Mouse (Mus musculus) stomach, embryonic 14.5 days (tissue): ENCODE results near the gene Apopt1. TPM values are rescaled to one million over a fixed set of nuclear protein-coding genes. Genes with fewer than 3 reads are reported as not detected.
A peak's percentile ranks its signal among the peaks of the same experiment; 100 is the strongest.

Source experiments
- ATAC-seq: fragments of 200-750 bp; cut with Nextera tagmentation; 2 replicates; pipeline ENCODE4 v1.8.0; 2017; ENCODE audit warnings: low read depth, moderate TSS enrichment; ENCODE audit not compliant: insufficient number of reproducible peaks, insufficient read depth, low FRiP score
- H3K27ac ChIP-seq: fragments of 300-500 bp; sonication (generic); 2 replicates; pipeline ENCODE4 v1.5.1; 2014; ENCODE audit warnings: mild to moderate bottlenecking, low read length, moderate library complexity, mixed read lengths
- H3K27me3 ChIP-seq: fragments of 300-500 bp; sonication (generic); 2 replicates; pipeline ENCODE4 v1.6.1; 2014; ENCODE audit warnings: low read length, control low read depth, mixed read lengths; ENCODE audit not compliant: control insufficient read depth, insufficient read depth
- H3K36me3 ChIP-seq: fragments of 300-500 bp; sonication (generic); 2 replicates; pipeline ENCODE4 v1.6.1; 2014; ENCODE audit warnings: mild to moderate bottlenecking, control low read depth, low read length, moderate library complexity, mixed read lengths; ENCODE audit not compliant: control insufficient read depth, insufficient read depth
- H3K4me1 ChIP-seq: fragments of 300-500 bp; sonication (generic); 2 replicates; pipeline ENCODE4 v1.6.1; 2014; ENCODE audit warnings: low read length, control low read depth, mixed read lengths; ENCODE audit not compliant: control insufficient read depth, insufficient read depth
- H3K4me2 ChIP-seq: fragments of 300-500 bp; sonication (generic); replicated peaks from 2 replicates; pipeline ENCODE4 v1.6.1; 2014; ENCODE audit warnings: low read depth, low read length, control low read depth
- H3K4me3 ChIP-seq: fragments of 300-500 bp; sonication (generic); 2 replicates; pipeline ENCODE4 v1.5.1; 2014; ENCODE audit warnings: low read depth, low read length, control low read depth
- H3K9ac ChIP-seq: fragments of 300-500 bp; sonication (generic); replicated peaks from 2 replicates; pipeline ENCODE4 v1.6.1; 2014; ENCODE audit warnings: low read depth, mild to moderate bottlenecking, control low read depth, low read length, moderate library complexity, mixed read lengths
- H3K9me3 ChIP-seq: fragments of 300-500 bp; sonication (generic); 2 replicates; pipeline ENCODE4 v1.6.1; 2016; ENCODE audit warnings: low read depth, low read length, control low read depth; ENCODE audit not compliant: control insufficient read depth
- WGBS: fragments of 180-500 bp; shearing (Covaris S2); extraction: QIAGEN DNeasy Blood & Tissue Kit; methylation state at CpG from one replicate; pipeline ENCODE4 v1.1.7; 2014; 5-methylcytosine and 5-hydroxymethylcytosine counted together
- polyA plus RNA-seq: library from polyadenylated mRNA; unstranded; fragments of >200 nt; fragmentation: Nextera tagmentation; extraction: Ambion mirVana; gene quantifications from 2 replicates; pipeline ENCODE4 v1.2.1, GENCODE M21; 2014

Apopt1 gene
- polyA plus RNA-seq = 56.1 and 60.8 TPM in 2 replicates

DNA sequence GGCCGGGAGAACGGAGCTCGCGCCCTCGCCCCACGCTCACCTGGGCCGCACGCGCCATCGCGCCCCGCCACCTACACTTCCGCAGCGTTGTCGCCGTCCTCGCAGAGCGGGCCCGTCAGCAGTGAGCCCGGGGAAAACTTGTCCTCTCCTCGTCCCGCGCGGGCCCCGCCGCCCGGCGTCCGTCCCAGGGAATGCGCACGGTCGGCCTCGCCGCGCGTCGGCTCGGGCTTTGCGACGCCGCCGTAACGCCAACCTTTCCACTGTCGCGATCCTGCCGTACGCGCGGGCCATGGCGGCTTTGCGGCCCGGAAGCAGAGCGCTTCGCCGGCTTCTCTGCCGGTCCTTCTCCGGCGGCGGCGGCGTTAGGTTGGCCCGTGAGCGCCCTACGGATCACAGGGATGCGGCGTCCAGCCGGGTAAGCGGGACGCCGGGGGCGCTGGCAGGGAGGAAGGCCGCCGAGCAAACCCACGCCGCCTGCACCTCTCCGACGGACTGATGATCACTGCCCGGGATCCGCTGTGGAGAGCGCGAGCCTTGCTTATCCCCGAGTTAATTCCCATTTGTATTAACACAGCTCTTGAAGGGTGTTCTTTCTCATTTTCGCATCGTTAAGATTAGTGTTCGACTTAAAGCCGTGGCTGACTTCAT is at the start of gene Apopt1, which contains the start of gene Bag5:
Gene Apopt1 (plus strand): TSS at position 258 of the 648 bp plus-strand sequence.
Gene Bag5 (minus strand): TSS at position 254 of the 648 bp plus-strand sequence.
- peak; percentile 93 for ATAC-seq

DNA sequence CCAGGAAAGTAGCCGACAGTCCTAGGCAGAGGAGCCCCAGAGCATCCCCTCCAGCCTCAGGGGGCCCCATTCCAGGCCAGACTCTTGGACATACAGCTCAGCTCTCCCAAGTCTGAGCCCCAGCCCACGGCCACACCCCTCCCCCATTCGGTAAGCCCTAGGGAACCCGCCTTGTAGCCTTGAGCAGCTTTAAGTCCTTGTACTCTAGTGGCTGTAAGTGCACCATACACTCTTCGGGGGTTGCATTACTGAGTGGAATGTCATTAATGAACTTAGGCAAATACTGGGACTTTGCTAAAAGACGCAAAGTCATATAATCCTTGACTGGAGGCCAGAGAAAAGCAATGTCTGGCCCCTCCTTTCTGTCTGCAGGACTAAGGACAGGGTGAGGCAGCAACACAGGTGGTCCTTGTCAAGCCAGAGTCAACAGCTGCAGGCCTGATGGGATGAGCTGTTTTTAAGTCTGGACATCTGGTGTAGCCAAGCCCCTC is 48.9 kb upstream of the Apopt1 start:
- peak; percentile 66; the same call in 1 of the 2 replicates for ATAC-seq
- Histone ChIP-seq H3K4me2 (no peak overlapping the region), H3K9ac (no peak overlapping the region)

More for the DNA sequence above, at the start of gene Apopt1, which contains the start of gene Bag5:
- H3K27ac ChIP-seq = peak within 1 kb of the TSS; percentile 72
- under 1% methylated on average over 84 of the region's 86 CpGs for WGBS
- H3K27me3 ChIP-seq = no peaks in the 10 kb centered on the region
- H3K4me1 ChIP-seq = peaks cover 9% of the 10 kb centered on the region; the same call in 1 of the 2 replicates
- H3K4me3 ChIP-seq = peak within 1 kb of the TSS; percentile 99
- peaks cover 24% of the 10 kb centered on the region for H3K36me3 ChIP-seq
- no peaks in the 10 kb centered on the region for H3K9me3 ChIP-seq
- H3K9ac ChIP-seq = peak within 1 kb of the TSS; percentile 93
- H3K4me2 ChIP-seq = peak within 1 kb of the TSS; percentile 70

DNA sequence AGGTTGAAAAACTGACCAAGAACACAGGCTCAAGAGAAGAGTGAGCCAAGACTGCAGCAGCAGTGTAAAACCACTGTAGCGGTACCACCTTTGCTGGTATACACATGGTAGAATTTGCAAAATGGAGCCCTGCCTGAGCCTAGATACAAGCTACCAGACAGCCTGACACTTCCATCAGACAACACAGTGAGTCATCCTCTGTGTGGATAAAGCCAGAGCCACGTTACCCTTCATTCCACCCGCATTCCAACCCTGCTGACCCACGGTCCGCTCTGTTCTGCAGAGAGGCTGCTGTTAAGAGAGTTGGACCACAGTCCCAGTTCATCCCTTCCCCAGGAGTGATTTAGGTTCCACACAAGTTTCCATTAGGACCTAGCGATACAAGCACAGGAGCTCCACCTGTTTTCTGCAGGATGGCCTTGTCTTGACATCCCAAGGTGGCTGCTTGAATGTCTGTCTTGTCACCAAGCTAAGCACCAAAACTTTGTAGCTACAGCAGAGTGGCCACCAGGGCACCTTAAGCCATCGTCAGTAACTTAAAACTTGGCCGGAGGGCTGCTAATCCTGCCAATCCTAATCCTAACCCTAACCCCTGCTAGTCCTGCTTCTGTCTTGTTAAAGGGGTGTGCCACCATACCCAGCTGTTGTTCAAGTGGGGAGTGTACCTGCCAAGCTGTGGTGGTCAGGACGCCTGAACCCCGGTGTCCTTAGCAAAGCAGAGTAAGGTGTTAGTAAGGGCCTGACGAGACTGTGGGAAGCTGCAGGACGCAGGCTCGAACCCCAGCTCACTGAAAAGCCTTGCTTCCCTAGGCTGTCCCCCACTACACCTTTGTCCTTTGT is 47.8 kb upstream of the Apopt1 start:
- Histone ChIP-seq H3K27ac (peak overlapping the region; percentile 15; the same call in 1 of the 2 replicates), H3K4me2 (no peak overlapping the region), H3K36me3 (no peaks in the 10 kb centered on the region), H3K4me1 (peaks cover 34% of the 10 kb centered on the region; the same call in 1 of the 2 replicates), H3K9me3 (no peaks in the 10 kb centered on the region), H3K9ac (no peak overlapping the region), H3K27me3 (no peaks in the 10 kb centered on the region), H3K4me3 (no peak overlapping the region)
- 79% methylated on average over 13 of the region's 13 CpGs for WGBS
- no peak for ATAC-seq

More for the DNA sequence above, 48.9 kb upstream of the Apopt1 start:
- Histone ChIP-seq H3K9me3 (no peaks in the 10 kb centered on the region), H3K4me3 (no peak overlapping the region), H3K4me1 (peaks cover 31% of the 10 kb centered on the region; the same call in 1 of the 2 replicates), H3K27ac (peak overlapping the region; percentile 84), H3K27me3 (no peaks in the 10 kb centered on the region), H3K36me3 (no peaks in the 10 kb centered on the region)
- 13% methylated on average over 6 of the region's 6 CpGs for WGBS

DNA sequence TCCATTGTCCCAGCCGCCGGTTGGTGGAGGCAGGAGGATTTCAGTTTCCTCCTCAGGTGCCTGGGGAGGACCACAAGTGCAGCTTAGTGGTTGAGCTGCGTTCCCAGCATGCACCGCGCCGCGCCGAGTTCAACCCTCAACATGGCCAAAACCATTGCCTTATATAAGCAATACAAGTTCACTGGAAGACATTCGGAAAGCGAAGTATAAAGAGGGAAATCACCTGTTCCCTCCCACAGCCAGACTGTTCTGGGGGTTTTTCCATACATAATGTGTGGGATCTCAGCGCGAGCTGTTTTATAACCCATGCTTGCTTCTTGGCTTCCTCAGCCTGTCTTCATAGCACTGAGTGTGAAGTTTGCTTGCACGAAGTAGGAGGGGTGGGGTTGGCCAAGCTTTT is 46.7 kb upstream of the Apopt1 start:
- Histone ChIP-seq H3K9ac (no peak overlapping the region), H3K9me3 (no peaks in the 10 kb centered on the region), H3K27ac (no peak overlapping the region; the same call in 1 of the 2 replicates), H3K36me3 (no peaks in the 10 kb centered on the region), H3K4me3 (no peak overlapping the region), H3K27me3 (0 out of 2 replicates have a peak, but pooled peaks cover 3% of the 10 kb centered on the region), H3K4me1 (peaks cover 45% of the 10 kb centered on the region; the same call in 1 of the 2 replicates), H3K4me2 (no peak overlapping the region)
- no peak for ATAC-seq
- WGBS = 67% methylated on average over 13 of the region's 13 CpGs

DNA sequence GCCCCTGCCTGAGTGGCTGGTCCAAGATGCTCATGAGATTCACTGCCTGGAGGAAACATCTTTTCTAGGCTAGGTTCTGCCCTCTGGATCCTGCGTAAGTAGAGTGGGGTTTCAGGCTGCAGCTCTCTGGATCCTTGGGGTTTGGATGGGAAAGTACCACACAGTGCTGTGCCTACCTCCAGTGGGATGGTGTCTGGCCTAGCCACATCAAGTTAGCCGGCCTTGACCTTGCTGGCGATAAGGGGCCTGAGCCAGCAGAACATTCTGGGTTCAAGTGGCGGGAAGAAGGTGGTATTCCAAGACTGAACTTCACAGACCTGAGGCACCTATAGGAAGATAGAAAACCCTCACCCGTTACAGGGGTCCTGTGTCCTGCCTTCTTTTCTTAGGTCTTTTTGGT is 45.6 kb upstream of the Apopt1 start:
- 0 out of 2 replicates have a peak, but pooled peaks cover 6% of the 10 kb centered on the region for H3K27me3 ChIP-seq
- H3K9me3 ChIP-seq = no peaks in the 10 kb centered on the region
- 90% methylated on average over 5 of the region's 5 CpGs for WGBS
- H3K36me3 ChIP-seq = no peaks in the 10 kb centered on the region
- no peak for ATAC-seq
- H3K27ac ChIP-seq = no peak overlapping the region
- H3K4me1 ChIP-seq = peaks cover 47% of the 10 kb centered on the region; the same call in 1 of the 2 replicates
- no peak overlapping the region for H3K4me2 ChIP-seq
- H3K9ac ChIP-seq = no peak overlapping the region
- H3K4me3 ChIP-seq = no peak overlapping the region

DNA sequence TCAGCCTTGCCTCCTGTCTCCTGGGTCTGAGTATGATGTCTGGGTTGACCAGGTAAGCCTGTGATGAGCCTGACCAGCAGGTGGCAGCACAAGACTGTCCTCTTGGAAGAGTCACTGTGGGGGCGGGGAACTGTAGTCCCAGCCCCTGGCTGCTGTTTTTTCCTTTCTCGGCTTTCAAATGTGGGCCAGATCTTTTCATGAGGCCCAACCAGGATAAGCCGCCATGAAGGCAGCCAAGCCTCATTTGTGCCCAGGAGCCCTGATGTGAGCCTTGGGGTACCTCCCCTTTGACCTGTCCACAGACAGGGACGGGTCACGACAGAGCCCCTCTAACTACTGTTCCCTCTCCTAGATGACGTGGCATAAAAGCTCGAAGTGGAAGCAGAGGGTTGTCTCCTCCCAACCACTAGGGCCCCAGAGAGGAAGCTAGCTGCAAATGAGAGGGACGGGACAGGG is 44.6 kb upstream of the Apopt1 start:
- Histone ChIP-seq H3K4me1 (peaks cover 41% of the 10 kb centered on the region; the same call in 1 of the 2 replicates), H3K4me2 (peak overlapping the region; percentile 45), H3K36me3 (no peaks in the 10 kb centered on the region), H3K27ac (peak overlapping the region; percentile 85), H3K9me3 (no peaks in the 10 kb centered on the region), H3K27me3 (0 out of 2 replicates have a peak, but pooled peaks cover 6% of the 10 kb centered on the region), H3K9ac (peak overlapping the region; percentile 6; the same call in 1 of the 2 replicates), H3K4me3 (no peak overlapping the region)
- peak; percentile 53; the same call in 1 of the 2 replicates for ATAC-seq
- WGBS = 1% methylated on average over 8 of the region's 8 CpGs

DNA sequence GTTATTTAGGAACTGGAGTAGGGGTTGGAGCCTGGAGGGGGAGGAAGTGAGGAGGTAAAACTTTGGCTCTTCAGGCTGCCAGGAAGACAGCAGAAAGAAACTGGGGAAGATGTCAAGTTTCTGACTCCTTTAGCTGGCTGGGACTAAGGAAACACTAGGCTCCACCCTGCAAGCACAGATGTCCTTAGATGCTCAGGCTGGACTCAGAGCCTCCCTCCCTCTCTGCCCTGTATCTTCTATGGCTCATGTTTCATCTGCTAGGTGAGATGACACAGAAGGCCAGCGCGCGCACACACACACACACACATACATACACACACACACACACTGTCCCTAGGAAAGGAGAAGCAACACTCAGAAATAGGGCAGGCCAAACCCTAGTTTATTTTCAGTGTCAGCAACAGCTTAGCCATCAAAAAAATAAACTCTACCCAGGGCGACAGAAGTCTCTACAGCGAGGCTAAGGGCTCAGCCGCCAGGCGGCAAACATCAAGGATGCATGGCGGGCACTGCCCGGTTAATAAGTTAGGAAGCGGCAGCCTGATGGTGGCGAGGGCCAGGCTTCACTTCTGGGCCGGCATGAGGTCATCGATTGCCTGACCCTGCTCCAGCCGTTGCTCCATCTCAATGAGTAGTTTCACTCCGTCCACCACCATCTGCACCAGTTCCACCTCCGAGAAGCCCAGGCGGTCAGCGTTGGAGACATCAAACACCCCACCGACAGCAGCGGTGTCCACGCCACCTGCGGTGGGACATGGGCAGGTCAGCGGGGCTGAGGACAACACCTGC is 43.9 kb upstream of the Apopt1 start:
- H3K36me3 ChIP-seq = no peaks in the 10 kb centered on the region
- peak overlapping the region; percentile 45 for H3K4me2 ChIP-seq
- H3K4me3 ChIP-seq = no peak overlapping the region
- peak overlapping the region; percentile 85 for H3K27ac ChIP-seq
- ATAC-seq = no peak
- H3K9me3 ChIP-seq = no peaks in the 10 kb centered on the region
- 57% methylated on average over 23 of the region's 23 CpGs for WGBS
- H3K27me3 ChIP-seq = 0 out of 2 replicates have a peak, but pooled peaks cover 6% of the 10 kb centered on the region
- H3K9ac ChIP-seq = no peak overlapping the region; the same call in 1 of the 2 replicates
- peaks cover 35% of the 10 kb centered on the region; the same call in 1 of the 2 replicates for H3K4me1 ChIP-seq
